Mouse (Mus musculus): Measurements from ENCODE around the gene Naxe.

DNA sequence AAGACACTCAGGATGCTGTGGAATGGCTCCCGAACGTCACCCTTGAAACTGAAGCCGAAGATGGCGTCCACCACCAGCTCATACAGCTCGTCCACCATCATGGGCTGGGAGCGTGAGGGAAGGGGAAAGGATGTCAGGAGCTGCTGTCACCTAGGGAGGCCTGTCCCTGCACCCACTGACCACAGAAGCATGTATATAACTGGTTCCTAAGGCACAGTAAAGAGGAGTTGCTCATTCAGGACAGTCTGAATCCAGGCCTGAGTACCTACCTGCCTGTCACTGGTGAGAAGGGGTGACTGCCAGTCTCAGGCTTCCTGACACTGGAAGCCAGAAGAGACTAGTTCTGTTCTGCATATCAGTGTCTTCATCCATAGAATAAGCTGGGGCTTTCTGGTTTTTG lies 1.3 kb downstream of the Naxe start:
- TF ChIP-seq ELF1 (IDR thresholded peaks at IDR 0.05; ENCODE audit: low read depth, low read length) (no peak), EP300 (IDR thresholded peaks at IDR 0.05; ENCODE audit: low read depth in 1 of 2, low read length in 2 of 2) (no peak)

All from MEL (cell line).